Mouse (Mus musculus): ENCODE results near the gene Ube2l6. TPM values are rescaled to one million over a fixed set of nuclear protein-coding genes. Genes with fewer than 3 reads are reported as not detected.
"Not testable (repeated sequence)": the region's sequence is repeated elsewhere in the genome, so short reads cannot be mapped to it uniquely, and the experiment has no call there.

The Ube2l6 gene
- polyA plus RNA-seq, 2 experiments: 304 to 469 TPM

DNA sequence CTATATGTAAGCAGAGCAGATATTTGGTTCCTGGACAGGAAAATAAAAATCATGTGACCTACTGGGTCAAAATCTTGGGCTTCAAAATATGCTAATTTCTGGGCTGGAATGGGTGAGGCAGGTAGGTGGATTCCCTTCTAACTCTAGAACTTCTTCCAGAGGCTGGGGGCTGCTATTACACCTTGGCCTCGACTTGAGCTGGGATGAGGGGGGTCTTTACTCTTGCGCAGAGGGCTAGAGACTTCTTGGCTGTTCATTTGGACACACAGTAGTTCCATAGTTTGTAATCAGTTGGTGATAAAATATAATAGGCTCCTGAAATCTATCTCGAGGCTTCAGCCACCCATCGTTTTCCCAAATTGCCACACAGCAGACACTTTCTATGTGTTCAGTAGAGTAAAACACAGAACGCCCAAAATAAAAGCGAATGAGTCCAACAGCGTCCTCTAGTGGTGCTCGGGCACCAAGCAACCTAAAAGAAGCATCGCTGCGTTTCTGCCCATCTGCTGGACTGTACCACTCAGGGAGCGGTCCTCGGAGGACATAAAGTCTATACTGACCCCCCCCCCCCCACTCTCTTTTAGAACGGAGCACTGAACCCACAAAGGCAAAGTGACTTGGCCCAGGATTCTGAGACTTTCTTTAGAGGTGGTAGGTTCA lies 665 bp upstream of the Ube2l6 start:
- Histone ChIP-seq H3K27me3 (ENCODE audit: control insufficient read depth, insufficient read depth, low read length) (no peaks in the 10 kb centered on the region), H3K4me1 (replicated peaks; ENCODE audit: control insufficient read depth in 2 of 2, insufficient read depth in 2 of 2, low read length in 1 of 2) (peaks cover 30 to 41% of the 10 kb centered on the region in 2 experiments), H3K36me3 (replicated peaks; ENCODE audit: control insufficient read depth, insufficient read depth, low read depth) (peaks cover 13% of the 10 kb centered on the region), H3K9me3 (ENCODE audit: control insufficient read depth, low read length) (no peaks in the 10 kb centered on the region), H3K27ac (peak overlapping the region; percentile 97), H3K4me2 (ENCODE audit: low read depth) (peak overlapping the region; percentile 95), H3K9ac (replicated peaks) (peak overlapping the region; percentile 88), H3K4me3 (ENCODE audit: insufficient read depth in 1 of 2, low read depth in 2 of 2, low read length in 2 of 2) (peak overlapping the region; percentile 83 to 84)
- peak; percentile 66 for ATAC-seq (ENCODE audit: insufficient read depth)
- peak; percentile 76 to 84 (median 79) for DNase-seq (ENCODE audit: low read depth in 3 of 3, low spot score in 3 of 3)
- peak; percentile 96 for TF ChIP-seq CTCF (IDR thresholded peaks at IDR 0.05; ENCODE audit: low read depth)
- TF ChIP-seq EP300 (IDR thresholded peaks at IDR 0.05; ENCODE audit: low read depth): no peak
- 10% methylated on average over 13 of the region's 13 CpGs for WGBS (ENCODE audit: insufficient replicate concordance)

- Histone ChIP-seq H3K4me1 (replicated peaks; ENCODE audit: control insufficient read depth in 2 of 2, insufficient read depth in 2 of 2, low read length in 1 of 2) (peaks cover 21 to 32% of the 10 kb centered on the region in 2 experiments), H3K36me3 (replicated peaks; ENCODE audit: control insufficient read depth, insufficient read depth, low read depth) (peaks cover 25% of the 10 kb centered on the region), H3K9ac (replicated peaks) (peak overlapping the region; percentile 88), H3K27ac (peak overlapping the region; percentile 97), H3K9me3 (ENCODE audit: control insufficient read depth, low read length) (no peaks in the 10 kb centered on the region), H3K4me3 (ENCODE audit: insufficient read depth in 1 of 2, low read depth in 2 of 2, low read length in 2 of 2) (peak overlapping the region; percentile 83 to 84), H3K4me2 (ENCODE audit: low read depth) (peak overlapping the region; percentile 95), H3K27me3 (ENCODE audit: control insufficient read depth, insufficient read depth, low read length) (no peaks in the 10 kb centered on the region)
- ATAC-seq (ENCODE audit: insufficient read depth): peak; percentile 66
- TF ChIP-seq EP300 (IDR thresholded peaks at IDR 0.05; ENCODE audit: low read depth) (peak; percentile 13), CTCF (IDR thresholded peaks at IDR 0.05; ENCODE audit: low read depth) (peak; percentile 83)
- peak; percentile 82 to 84 (median 83) for DNase-seq (ENCODE audit: low read depth in 3 of 3, low spot score in 3 of 3)
- WGBS (ENCODE audit: insufficient replicate concordance): under 1% methylated on average over 16 of the region's 16 CpGs
Measured at GRCm38 (mm10) chr2:84799041-84799561, 473 bp downstream of the Ube2l6 start.

- H3K4me1 ChIP-seq (replicated peaks; ENCODE audit: control insufficient read depth in 2 of 2, insufficient read depth in 2 of 2, low read length in 1 of 2): peaks cover 19 to 28% of the 10 kb centered on the region in 2 experiments
- peak overlapping the region; percentile 95 for H3K4me2 ChIP-seq (ENCODE audit: low read depth)
- peak overlapping the region; percentile 97 for H3K27ac ChIP-seq
- peak overlapping the region; percentile 65 to 84 for H3K4me3 ChIP-seq (ENCODE audit: insufficient read depth in 1 of 2, low read depth in 2 of 2, low read length in 2 of 2)
- DNase-seq (ENCODE audit: low read depth in 3 of 3, low spot score in 3 of 3): peak in 2 of 3 experiments; percentile 62 to 70
- peaks cover 37% of the 10 kb centered on the region for H3K36me3 ChIP-seq (replicated peaks; ENCODE audit: control insufficient read depth, insufficient read depth, low read depth)
- ATAC-seq (ENCODE audit: insufficient read depth): 0 out of 2 replicates have a peak, but pooled peaks have one; percentile 8
- H3K9ac ChIP-seq (replicated peaks): peak overlapping the region; percentile 88
- H3K9me3 ChIP-seq (ENCODE audit: control insufficient read depth, low read length): no peaks in the 10 kb centered on the region
- no peak for TF ChIP-seq CTCF (IDR thresholded peaks at IDR 0.05; ENCODE audit: low read depth)
- TF ChIP-seq EP300 (IDR thresholded peaks at IDR 0.05; ENCODE audit: low read depth): peak; percentile 37; the same call in 1 of the 2 replicates
- H3K27me3 ChIP-seq (ENCODE audit: control insufficient read depth, insufficient read depth, low read length): no peaks in the 10 kb centered on the region
- 44% methylated on average over 4 of the region's 4 CpGs for WGBS (ENCODE audit: insufficient replicate concordance)
Measured at GRCm38 (mm10) chr2:84800304-84800703, 1.7 kb downstream of the Ube2l6 start.

DNA sequence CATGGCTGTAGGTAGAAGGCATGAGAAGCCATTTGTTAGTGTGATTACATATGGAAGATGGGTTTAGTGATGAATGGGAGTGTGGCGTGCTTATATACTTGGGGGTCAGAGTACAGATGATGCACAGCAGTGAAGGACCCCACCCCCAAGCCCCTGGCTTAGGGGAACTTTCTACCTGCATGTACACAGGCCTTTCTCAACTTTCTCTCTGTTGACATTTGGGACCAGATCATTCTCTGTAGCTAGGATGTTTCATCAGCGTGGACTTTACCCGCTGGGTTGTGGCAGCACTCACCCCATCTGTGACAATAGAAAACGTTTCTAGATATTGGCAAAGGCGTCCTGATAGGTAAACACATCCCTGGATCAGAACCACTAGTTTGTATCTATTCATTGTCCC lies 2.6 kb downstream of the Ube2l6 start:
- not testable (repeated sequence) for ATAC-seq (ENCODE audit: insufficient read depth); H3K9me3 ChIP-seq (ENCODE audit: control insufficient read depth, low read length); DNase-seq (ENCODE audit: low read depth in 3 of 3, low spot score in 3 of 3); H3K27ac ChIP-seq; H3K27me3 ChIP-seq (ENCODE audit: control insufficient read depth, insufficient read depth, low read length); H3K9ac ChIP-seq (replicated peaks)
- Histone ChIP-seq H3K4me2 (ENCODE audit: low read depth) (peak overlapping the region; percentile 95), H3K4me3 (ENCODE audit: insufficient read depth in 1 of 2, low read depth in 2 of 2, low read length in 2 of 2) (peak overlapping the region in 1 of 2 experiments; percentile 84; a peak in 2 of 4 replicates), H3K36me3 (replicated peaks; ENCODE audit: control insufficient read depth, insufficient read depth, low read depth) (peaks cover 46% of the 10 kb centered on the region), H3K4me1 (replicated peaks; ENCODE audit: control insufficient read depth in 2 of 2, insufficient read depth in 2 of 2, low read length in 1 of 2) (peaks cover 19 to 28% of the 10 kb centered on the region in 2 experiments)
- 69% methylated on average over 5 of the region's 5 CpGs for WGBS (ENCODE audit: insufficient replicate concordance)

DNA sequence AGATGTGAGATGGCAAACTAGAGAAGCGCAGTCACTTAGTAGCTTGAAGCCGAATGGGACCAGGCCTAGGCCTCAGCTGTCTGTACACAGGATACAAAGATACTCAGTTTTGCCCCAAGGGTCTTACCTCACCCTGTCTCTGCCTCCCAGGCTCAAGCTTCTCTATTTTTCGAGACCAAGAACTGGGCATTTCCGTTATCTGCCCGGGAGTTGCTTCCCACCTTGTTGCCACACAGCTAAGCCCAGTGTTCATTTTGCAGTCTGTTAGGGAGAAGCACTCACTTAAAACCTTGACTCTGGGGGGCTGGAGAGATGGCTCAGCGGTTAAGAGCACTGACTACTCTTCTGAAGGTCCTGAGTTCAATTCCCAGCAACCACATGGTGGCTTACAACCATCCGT lies 5.3 kb downstream of the Ube2l6 start:
- DNase-seq (ENCODE audit: low read depth in 3 of 3, low spot score in 3 of 3): no peak
- H3K27ac ChIP-seq: no peak overlapping the region

More for the DNA sequence above, 5.3 kb downstream of the Ube2l6 start:
- peaks cover 71% of the 10 kb centered on the region for H3K36me3 ChIP-seq (replicated peaks; ENCODE audit: control insufficient read depth, insufficient read depth, low read depth)
- H3K9ac ChIP-seq (replicated peaks): no peak overlapping the region
- TF ChIP-seq EP300 (IDR thresholded peaks at IDR 0.05; ENCODE audit: low read depth) (no peak), CTCF (IDR thresholded peaks at IDR 0.05; ENCODE audit: low read depth) (no peak)
- no peaks in the 10 kb centered on the region for H3K9me3 ChIP-seq (ENCODE audit: control insufficient read depth, low read length)
- H3K4me3 ChIP-seq (ENCODE audit: insufficient read depth in 1 of 2, low read depth in 2 of 2, low read length in 2 of 2): no peak overlapping the region
- peaks cover 10 to 21% of the 10 kb centered on the region in 2 experiments for H3K4me1 ChIP-seq (replicated peaks; ENCODE audit: control insufficient read depth in 2 of 2, insufficient read depth in 2 of 2, low read length in 1 of 2)
- ATAC-seq (ENCODE audit: insufficient read depth): no peak
- 87% methylated on average over 7 of the region's 7 CpGs for WGBS (ENCODE audit: insufficient replicate concordance)
- H3K27me3 ChIP-seq (ENCODE audit: control insufficient read depth, insufficient read depth, low read length): no peaks in the 10 kb centered on the region
- H3K4me2 ChIP-seq (ENCODE audit: low read depth): no peak overlapping the region
